Mouse (Mus musculus) liver, adult 2 months (tissue): ENCODE results near the gene Tlnrd1. TPM values are rescaled to one million over a fixed set of nuclear protein-coding genes. Genes with fewer than 3 reads are reported as not detected.

Experiments used
- DNase-seq: peaks from one replicate; pipeline ENCODE4 v3.0.0-alpha.2; 2011; ENCODE audit warnings: low read depth, low spot score; ENCODE audit errors: extremely low read depth
- H3K27ac ChIP-seq: fragments of 200-500 bp; replicated peaks from 2 replicates; pipeline ENCODE4 v1.5.1; 2012; ENCODE audit warnings: low read depth, mild to moderate bottlenecking, control low read depth, inconsistent platforms, low read length; ENCODE audit not compliant: insufficient read depth
- H3K27me3 ChIP-seq: fragments of 200-500 bp; 2 replicates; pipeline ENCODE4 v1.6.1; 2012; ENCODE audit warnings: mild to moderate bottlenecking, moderate library complexity, low read length, inconsistent platforms; ENCODE audit not compliant: control insufficient read depth, insufficient read depth
- H3K36me3 ChIP-seq: fragments of 200-500 bp; 2 replicates; pipeline ENCODE4 v1.6.1; 2012; ENCODE audit warnings: low read length, inconsistent platforms; ENCODE audit not compliant: control insufficient read depth, insufficient read depth
- H3K4me1 ChIP-seq: fragments of 200-500 bp; 2 replicates; pipeline ENCODE4 v1.6.1; 2011; ENCODE audit warnings: low read length; ENCODE audit not compliant: control insufficient read depth, insufficient read depth
- H3K4me3 ChIP-seq: fragments of 200-500 bp; 2 replicates; pipeline ENCODE4 v1.5.1; 2011; ENCODE audit warnings: low read depth, mild to moderate bottlenecking, control low read depth, low read length, moderate library complexity; ENCODE audit not compliant: insufficient read depth
- H3K79me2 ChIP-seq: fragments of 200-500 bp; 2 replicates; pipeline ENCODE4 v1.6.1; 2012; ENCODE audit warnings: inconsistent platforms, mild to moderate bottlenecking, low read length, moderate library complexity; ENCODE audit not compliant: control insufficient read depth, insufficient read depth
- H3K9ac ChIP-seq: fragments of 200-500 bp; 2 replicates; pipeline ENCODE4 v1.6.1; 2012; ENCODE audit warnings: low read depth, mild to moderate bottlenecking, control low read depth, inconsistent platforms, low read length
- CTCF ChIP-seq: fragments of 200-500 bp; IDR thresholded peaks from 2 replicates; pipeline ENCODE4 v1.5.1; 2011; ENCODE audit warnings: low read depth, low read length, control low read depth
- POLR2A ChIP-seq: fragments of 200-500 bp; IDR thresholded peaks from 2 replicates; pipeline ENCODE4 v1.6.1; 2011; ENCODE audit warnings: low read length, control low read depth; ENCODE audit not compliant: insufficient read depth; ENCODE audit errors: extremely low read depth
- WGBS: fragments of 180-500 bp; shearing (Covaris S2); methylation state at CpG from one replicate; pipeline ENCODE4 v1.1.7; 2018; 5-methylcytosine and 5-hydroxymethylcytosine counted together
- polyA plus RNA-seq: library from polyadenylated mRNA; depleted of rRNA; stranded (reverse); fragments of >200 nt; gene quantifications from 2 replicates; pipeline ENCODE4 v1.2.3, GENCODE M21; 2012; rRNA removed
- total RNA-seq: library from RNA; depleted of rRNA; stranded (reverse); fragments of >200 nt; gene quantifications from 2 replicates; pipeline ENCODE4 v1.2.3, GENCODE M21; 2014; rRNA removed

The Tlnrd1 gene
- total and polyA plus RNA-seq, 2 experiments = 1.8 to 4.6 TPM

GRCm38 (mm10) chr7:83842486-83843259 is 41.4 kb downstream of the Tlnrd1 start:
- Histone ChIP-seq H3K9ac (no peak overlapping the region), H3K27ac (peak overlapping the region; percentile 74), H3K4me1 (peaks cover 17% of the 10 kb centered on the region), H3K36me3 (no peaks in the 10 kb centered on the region), H3K79me2 (no peaks in the 10 kb centered on the region), H3K27me3 (no peaks in the 10 kb centered on the region), H3K4me3 (no peak overlapping the region)
- TF ChIP-seq POLR2A (no peak), CTCF (no peak)
- no peak for DNase-seq
- WGBS = 65% methylated on average over 6 of the region's 6 CpGs

GRCm38 (mm10) chr7:83840076-83840475 is 44.0 kb downstream of the Tlnrd1 start:
- no peak overlapping the region for H3K9ac ChIP-seq
- no peak overlapping the region for H3K4me3 ChIP-seq
- H3K4me1 ChIP-seq = peaks cover 5% of the 10 kb centered on the region; the same call in 1 of the 2 replicates
- no peak for DNase-seq
- H3K27me3 ChIP-seq = no peaks in the 10 kb centered on the region
- H3K27ac ChIP-seq = no peak overlapping the region
- H3K79me2 ChIP-seq = no peaks in the 10 kb centered on the region
- no peaks in the 10 kb centered on the region for H3K36me3 ChIP-seq
- no peak for TF ChIP-seq POLR2A
- no peak for TF ChIP-seq CTCF
- 73% methylated on average over 2 of the region's 2 CpGs for WGBS

- H3K4me3 ChIP-seq = no peak overlapping the region
- no peaks in the 10 kb centered on the region for H3K36me3 ChIP-seq
- no peak overlapping the region for H3K27ac ChIP-seq
- no peak for DNase-seq
- peaks cover 5% of the 10 kb centered on the region; the same call in 1 of the 2 replicates for H3K4me1 ChIP-seq
- H3K27me3 ChIP-seq = no peaks in the 10 kb centered on the region
- H3K9ac ChIP-seq = no peak overlapping the region
- H3K79me2 ChIP-seq = no peaks in the 10 kb centered on the region
- TF ChIP-seq CTCF = no peak
- TF ChIP-seq POLR2A = no peak
- 69% methylated on average over 5 of the region's 5 CpGs for WGBS
Observed at GRCm38 (mm10) chr7:83838525-83839224, 45.4 kb downstream of the Tlnrd1 start.

Other genes starting within 250 kb of the Tlnrd1 start
- gene Il16, start 138.6 kb downstream of the Tlnrd1 start, total RNA-seq = 4.1 and 5.0 TPM in 2 replicates
- 1.3 and 1.5 TPM in 2 replicates for gene Il16, start 138.6 kb downstream of the Tlnrd1 start, polyA plus RNA-seq
- not detected in 2 replicates for gene Cfap161, start 89.4 kb downstream of the Tlnrd1 start, total RNA-seq
- not detected in 2 replicates for gene Cfap161, start 89.4 kb downstream of the Tlnrd1 start, polyA plus RNA-seq
- gene Mesd, start 161 bp upstream of the Tlnrd1 start, total RNA-seq = 10.8 and 13.6 TPM in 2 replicates
- 6.7 and 8.2 TPM in 2 replicates for gene Mesd, start 161 bp upstream of the Tlnrd1 start, polyA plus RNA-seq
- gene Cemip, start 202.2 kb upstream of the Tlnrd1 start, total RNA-seq = 0.07 TPM in 1 of 2 replicates, not detected in the other
- not detected in 2 replicates for gene Cemip, start 202.2 kb upstream of the Tlnrd1 start, polyA plus RNA-seq